Mouse (Mus musculus) cerebellum, postnatal 14 days (tissue): ENCODE measurements around the gene Tarbp1.
"Not testable (repeated sequence)": the region's sequence is repeated elsewhere in the genome, so short reads cannot be mapped to it uniquely, and the experiment has no call there.

ENCODE experiments used
- DNase-seq, 2 experiments: peaks; one replicate each; pipeline ENCODE4 v3.0.0; 2021; ENCODE audit warnings: mixed read lengths in 2 of 2

Tarbp1 gene

DNA sequence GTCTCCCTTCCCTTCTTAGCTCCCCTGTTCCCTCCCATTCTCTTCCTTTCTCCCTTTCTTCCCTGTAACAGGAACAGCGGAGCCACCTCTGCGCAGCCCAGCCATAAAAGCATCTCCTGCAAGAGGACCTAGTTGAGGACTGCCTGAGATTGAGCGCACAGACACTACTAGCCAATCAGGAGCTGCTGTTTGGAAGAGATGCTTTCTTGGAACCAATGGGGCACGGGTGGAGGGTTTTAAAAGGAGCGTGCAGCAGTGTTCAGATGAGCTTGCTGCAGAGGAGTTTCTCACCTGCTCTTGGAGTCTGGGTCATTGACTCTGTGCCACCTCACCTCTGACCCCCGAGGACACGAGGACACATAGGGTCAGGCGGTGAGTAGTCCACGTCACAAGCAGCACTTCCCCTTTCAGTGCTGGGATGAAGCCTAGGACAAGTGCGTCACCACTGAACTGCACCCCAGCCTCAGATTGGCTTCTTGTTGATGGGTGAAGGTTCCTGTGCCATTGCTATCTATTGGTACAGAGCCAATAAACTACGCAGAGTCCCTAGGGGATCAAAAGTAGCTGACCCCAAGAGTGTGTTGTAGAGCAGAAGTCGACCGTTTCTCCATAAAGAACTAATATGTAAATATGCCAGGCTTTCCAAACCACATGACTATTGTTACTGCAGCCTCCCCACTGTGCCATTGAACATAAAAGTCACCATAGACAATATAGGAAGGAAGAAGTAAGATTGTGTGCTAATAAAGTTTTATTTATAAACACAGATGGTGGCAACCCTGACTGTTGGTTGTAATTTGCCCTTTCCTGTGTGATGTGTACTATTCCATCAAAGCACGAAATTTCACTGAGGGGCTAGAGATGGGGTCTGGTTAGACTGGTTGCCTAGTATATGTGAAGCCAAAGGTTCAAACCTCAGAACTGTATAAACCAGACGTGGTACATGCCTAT lies 19.6 kb upstream of the Tarbp1 start:
- no peak for DNase-seq

DNA sequence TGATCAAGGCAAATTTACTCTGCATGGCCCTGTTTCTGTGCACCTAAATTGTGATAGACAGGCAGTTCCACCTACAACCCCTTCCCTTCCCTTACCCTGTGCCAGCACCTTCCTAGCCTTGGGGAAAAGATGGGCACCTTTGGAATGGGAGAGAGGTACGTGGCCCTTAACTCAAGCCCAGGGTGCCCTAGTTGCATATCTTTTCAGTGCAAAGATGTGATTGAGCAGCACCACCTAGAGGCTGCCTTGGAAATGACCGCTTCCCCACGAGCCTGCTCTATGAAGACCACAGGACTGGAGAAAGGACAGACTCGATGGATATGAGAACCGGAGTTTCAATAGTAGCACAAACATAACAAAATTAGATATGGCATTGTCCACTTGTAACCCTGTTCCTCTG lies 8.1 kb upstream of the Tarbp1 start:
- DNase-seq, result peak; percentile 86 to 88

GRCm38 (mm10) chr8:126482348-126482720 lies 7.5 kb upstream of the Tarbp1 start:
- DNase-seq, result no peak

- peak; percentile 74 to 82 for DNase-seq
These were observed 6.9 kb upstream of the Tarbp1 start for GRCm38 (mm10) chr8:126481494-126482347.

DNA sequence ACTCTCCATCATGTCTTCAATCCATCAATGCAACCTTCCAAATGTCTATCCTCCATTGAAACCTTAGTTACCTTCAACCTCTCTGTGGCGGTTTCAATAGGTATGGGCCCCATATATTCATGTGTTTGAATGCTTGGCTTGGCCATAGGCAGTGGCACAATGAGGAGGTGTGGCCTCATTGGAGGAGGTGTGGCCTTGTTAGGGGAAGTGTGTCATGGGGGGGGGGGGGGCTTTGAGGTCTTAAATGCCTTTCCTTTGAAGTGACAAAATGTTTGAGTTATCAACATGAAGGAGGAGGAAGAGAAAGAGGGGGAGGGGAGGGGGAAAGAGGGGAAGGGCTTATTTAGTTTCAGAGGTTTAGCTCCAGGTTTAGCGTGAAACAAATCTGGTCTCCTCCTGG lies 5.5 kb upstream of the Tarbp1 start:
- no peak for DNase-seq

DNA sequence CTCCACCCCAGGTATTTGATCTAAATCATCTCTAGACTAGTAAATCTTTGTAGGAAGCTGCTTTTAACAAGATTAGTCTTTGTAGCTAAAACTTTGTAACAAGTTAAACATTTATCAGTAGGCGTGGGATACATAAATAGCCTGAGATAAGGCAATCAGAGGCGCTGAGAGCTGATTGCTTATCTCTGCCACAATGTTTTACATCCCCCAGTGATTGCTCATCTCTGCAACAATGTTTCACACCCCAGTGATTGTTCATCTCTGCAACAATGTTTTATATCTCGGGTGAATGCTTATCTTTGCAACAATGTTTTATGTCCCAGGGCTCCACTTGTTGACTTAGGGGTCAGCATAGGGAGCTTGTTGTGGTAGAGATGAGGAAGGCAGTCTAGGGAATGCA lies 3.8 kb upstream of the Tarbp1 start:
- no peak for DNase-seq

GRCm38 (mm10) chr8:126476151-126476855 lies 1.4 kb upstream of the Tarbp1 start:
- peak in 1 of 2 experiments; percentile 23 for DNase-seq

DNA sequence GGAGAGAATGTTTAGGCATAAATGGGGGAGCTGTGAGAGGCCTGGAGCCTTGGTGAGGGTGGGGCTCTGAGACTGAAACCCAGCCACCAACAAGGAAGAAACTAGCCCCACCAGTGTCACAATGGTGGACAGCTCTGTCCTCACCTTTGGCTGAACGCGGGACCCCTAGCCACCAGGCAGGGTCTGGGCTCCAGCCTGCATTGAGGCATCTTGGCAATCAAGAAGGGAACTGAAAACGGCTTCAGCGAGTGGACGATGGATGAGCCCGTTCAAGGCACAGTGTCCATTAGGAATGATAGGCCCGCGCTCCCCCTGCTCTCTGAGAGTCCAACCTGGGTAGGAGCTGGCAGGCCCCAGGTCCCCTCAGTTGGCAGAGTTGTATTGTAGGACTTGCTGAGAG lies 873 bp upstream of the Tarbp1 start:
- not testable (repeated sequence) for DNase-seq

- DNase-seq, result no peak
These were observed 1.0 kb downstream of the Tarbp1 start for GRCm38 (mm10) chr8:126473802-126474298.

DNA sequence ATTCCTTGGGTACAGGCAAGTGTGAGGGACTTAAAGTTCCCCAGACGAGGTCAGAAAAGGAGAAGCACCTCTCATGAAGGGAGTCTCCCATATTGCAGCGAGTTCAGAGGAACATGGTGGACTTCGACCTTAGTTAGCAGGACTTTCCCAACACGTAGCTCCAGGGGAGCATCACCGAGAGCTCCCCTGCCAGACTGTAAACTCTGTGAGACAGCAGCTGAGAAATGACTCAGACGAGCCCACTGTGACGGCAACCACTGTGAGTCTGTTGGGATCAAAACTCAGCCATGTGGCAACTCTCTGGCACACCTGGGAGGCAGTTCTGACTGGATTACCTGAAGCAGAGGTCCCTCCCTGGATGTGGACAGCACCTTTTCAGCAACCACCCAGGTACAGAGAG lies 10.8 kb downstream of the Tarbp1 start:
- no peak for DNase-seq

DNA sequence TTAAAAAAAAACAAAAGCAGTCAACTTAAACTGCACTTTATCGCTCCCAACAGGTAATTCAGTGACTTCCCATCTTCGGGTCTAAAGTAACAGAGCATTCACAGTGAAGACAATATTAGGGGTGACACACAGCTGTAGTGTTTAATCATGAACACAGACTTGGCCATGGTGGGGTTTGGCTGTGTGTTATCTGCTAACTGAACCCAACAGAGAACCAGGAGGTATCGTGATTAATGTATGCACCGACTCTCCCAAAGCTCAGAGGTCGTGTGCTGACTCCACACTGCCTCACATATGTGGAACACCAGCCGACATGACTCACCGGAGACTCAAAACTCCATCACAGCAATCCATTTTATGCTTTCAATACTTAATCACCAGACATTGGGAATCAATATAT lies 13.1 kb downstream of the Tarbp1 start:
- DNase-seq, result no peak

- DNase-seq, result peak; percentile 53 to 69
These were observed 14.6 kb downstream of the Tarbp1 start for GRCm38 (mm10) chr8:126460274-126460673.

- peak; percentile 26 to 44 for DNase-seq
These were observed 19.5 kb downstream of the Tarbp1 start for GRCm38 (mm10) chr8:126455383-126455782.

GRCm38 (mm10) chr8:126451158-126451557 lies 23.7 kb downstream of the Tarbp1 start:
- no peak for DNase-seq

GRCm38 (mm10) chr8:126438937-126439336 lies 35.9 kb downstream of the Tarbp1 start:
- peak in 1 of 2 experiments; percentile 23 for DNase-seq

DNA sequence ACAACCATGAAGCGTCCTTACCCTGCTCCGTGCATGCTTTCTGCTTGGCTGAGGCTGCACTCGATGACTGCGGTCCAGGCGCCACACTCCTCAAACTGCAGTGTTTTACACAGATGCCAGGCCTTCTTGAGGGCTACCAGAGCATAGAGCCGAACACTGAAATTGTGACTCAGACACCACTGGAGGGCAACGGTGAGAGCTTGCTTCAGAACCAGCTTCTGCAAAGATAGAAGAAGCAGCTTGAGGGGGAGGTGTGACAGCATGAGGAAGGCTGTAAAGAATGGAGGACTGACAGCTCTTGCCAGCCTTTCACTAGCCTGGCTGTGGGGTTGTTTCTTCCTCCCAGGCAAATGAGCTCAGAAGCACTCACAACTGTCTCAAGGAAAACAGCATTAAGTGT lies 41.0 kb downstream of the Tarbp1 start:
- peak in 1 of 2 experiments; percentile 14 for DNase-seq

GRCm38 (mm10) chr8:126429635-126430034 lies 45.2 kb downstream of the Tarbp1 start:
- DNase-seq, result no peak

- no peak for DNase-seq
These were observed 49.9 kb downstream of the Tarbp1 start for GRCm38 (mm10) chr8:126424946-126425345.

GRCm38 (mm10) chr8:126424163-126424562 lies 50.7 kb downstream of the Tarbp1 start:
- DNase-seq, result no peak

DNA sequence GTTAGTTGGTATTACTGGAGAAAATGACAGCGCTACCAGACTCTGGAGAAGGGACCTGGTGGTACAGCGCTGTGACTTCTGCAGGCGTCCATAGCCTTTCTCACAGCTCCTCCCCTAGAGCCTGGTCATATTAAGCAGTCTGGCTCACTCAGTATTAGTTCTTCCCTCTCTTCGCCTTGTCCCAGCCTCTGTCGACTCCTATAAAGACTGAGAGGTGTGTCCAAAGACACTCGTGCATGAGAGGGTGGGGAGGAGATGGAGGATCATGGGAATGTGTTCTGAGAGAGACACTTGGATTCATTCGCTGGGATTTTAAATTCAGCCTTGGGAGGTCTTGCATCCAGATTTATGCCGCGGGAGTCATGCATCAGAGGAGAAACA lies 52.0 kb downstream of the Tarbp1 start:
- peak in 1 of 2 experiments; percentile 45 for DNase-seq

GRCm38 (mm10) chr8:126422174-126422919 lies 52.5 kb downstream of the Tarbp1 start, which contains the start of gene Coa6:
Coa6 (plus strand) TSS chr8:126422515.
- DNase-seq, result peak; percentile 99

GRCm38 (mm10) chr8:126420834-126421233 lies 54.0 kb downstream of the Tarbp1 start:
- no peak for DNase-seq
